Mouse (Mus musculus): ENCODE measurements around the gene Psat1. TPM values are rescaled to one million over a fixed set of nuclear protein-coding genes. Genes with fewer than 3 reads are reported as not detected.
A peak's percentile ranks its signal among the peaks of the same experiment; 100 is the strongest.

Psat1 gene
- polyA plus RNA-seq, 1 experiment: 364 TPM

DNA sequence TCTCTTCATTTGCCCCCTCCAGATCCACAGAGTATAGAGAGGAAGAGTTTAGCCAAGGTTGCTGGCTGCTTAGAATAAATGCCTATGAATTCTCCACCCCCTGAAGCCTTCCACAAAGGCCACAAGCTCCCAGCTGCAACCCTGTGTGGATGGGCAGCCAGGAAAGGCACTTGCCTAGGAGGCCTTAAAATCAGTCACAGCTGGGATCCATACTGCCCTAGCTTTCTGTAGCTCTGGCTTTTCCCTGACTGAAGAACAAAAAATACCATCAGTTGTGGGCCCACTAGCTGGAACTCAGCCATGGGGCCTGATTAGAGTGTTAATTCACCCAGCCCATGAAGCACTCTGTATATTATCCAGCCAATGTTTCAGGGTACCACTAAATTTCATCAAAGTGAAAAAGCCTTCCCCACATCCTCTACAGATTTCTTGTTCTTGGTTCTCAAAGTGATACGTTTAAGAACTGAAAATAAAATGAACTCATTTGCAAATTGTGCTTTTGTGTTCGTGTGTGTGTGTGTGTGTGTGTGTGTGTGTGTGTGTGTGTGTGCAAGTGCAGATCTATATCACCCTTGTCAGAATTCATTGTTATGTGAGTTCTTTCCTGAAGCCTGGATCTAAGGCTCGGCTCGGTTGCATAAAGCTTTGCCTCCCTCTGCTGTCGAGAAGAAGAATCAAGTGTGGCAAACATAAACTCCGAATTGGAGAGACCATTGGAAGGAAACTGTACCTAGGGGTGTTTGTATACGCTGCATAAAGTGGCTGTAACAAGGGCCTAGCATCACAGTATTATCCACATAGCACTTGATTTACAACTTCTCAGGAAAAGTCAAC, 78.1 kb downstream of the Psat1 start:
- no peak overlapping the region for H3K27ac ChIP-seq (ENCODE audit: insufficient read depth, low read length)

DNA sequence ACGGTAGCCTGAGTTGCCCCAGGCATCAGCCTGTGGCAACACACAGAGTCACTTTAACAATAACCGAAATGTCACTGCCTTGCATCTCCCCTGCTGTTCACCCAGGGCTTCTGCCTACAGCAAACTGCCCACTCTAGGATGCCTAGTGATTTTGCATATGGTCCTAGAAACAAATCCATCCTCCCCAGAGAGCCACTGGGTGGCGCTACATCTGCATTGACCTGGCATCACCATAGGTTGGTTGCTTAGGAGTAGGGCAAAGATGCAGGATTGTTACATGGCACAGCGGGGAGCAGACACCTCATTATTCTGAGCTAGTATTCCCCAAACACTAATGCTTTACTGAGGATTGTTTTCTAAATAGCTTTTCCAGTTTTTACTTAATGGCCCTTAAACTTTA, 80.3 kb downstream of the Psat1 start:
- TF ChIP-seq POLR2A (IDR thresholded peaks at IDR 0.05; ENCODE audit: low read depth, low read length): no peak
- TF ChIP-seq CTCF (IDR thresholded peaks at IDR 0.05; ENCODE audit: borderline replicate concordance, insufficient read depth, low read length): no peak
- H3K4me1 ChIP-seq (ENCODE audit: control insufficient read depth, insufficient read depth, low read length): no peaks in the 10 kb centered on the region
- H3K27ac ChIP-seq (ENCODE audit: insufficient read depth, low read length): no peak overlapping the region
- H3K4me3 ChIP-seq (ENCODE audit: insufficient read depth, low read length): no peak overlapping the region

More for the DNA sequence above, 78.1 kb downstream of the Psat1 start:
- Histone ChIP-seq H3K4me3 (ENCODE audit: insufficient read depth, low read length) (no peak overlapping the region), H3K4me1 (ENCODE audit: control insufficient read depth, insufficient read depth, low read length) (no peaks in the 10 kb centered on the region)
- no peak for TF ChIP-seq POLR2A (IDR thresholded peaks at IDR 0.05; ENCODE audit: low read depth, low read length)
- TF ChIP-seq CTCF (IDR thresholded peaks at IDR 0.05; ENCODE audit: borderline replicate concordance, insufficient read depth, low read length): 0 out of 2 replicates have a peak, but pooled peaks have one; percentile 7

DNA sequence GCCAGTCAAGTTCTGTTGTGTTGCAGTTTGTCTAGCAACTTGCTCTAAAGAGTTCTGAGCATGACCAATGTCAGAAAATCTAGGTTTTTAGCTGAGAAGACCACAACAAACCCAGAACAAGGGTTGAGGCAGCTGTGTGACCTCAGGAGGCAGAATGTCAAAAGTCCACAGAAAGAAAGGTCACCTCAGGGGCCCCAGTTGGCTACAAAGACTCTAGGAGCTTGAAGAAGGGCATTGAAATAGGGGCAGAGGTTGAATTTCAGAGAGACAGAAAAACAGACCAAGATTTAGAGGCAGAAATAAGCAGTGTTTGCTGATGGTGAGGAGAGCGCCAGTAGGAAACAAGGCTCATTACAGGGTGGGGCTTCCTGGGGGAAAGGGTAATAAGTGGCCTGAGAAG, 81.0 kb downstream of the Psat1 start:
- Histone ChIP-seq H3K4me1 (ENCODE audit: control insufficient read depth, insufficient read depth, low read length) (no peaks in the 10 kb centered on the region), H3K4me3 (ENCODE audit: insufficient read depth, low read length) (no peak overlapping the region), H3K27ac (ENCODE audit: insufficient read depth, low read length) (no peak overlapping the region)
- TF ChIP-seq CTCF (IDR thresholded peaks at IDR 0.05; ENCODE audit: borderline replicate concordance, insufficient read depth, low read length): no peak
- TF ChIP-seq POLR2A (IDR thresholded peaks at IDR 0.05; ENCODE audit: low read depth, low read length): no peak

DNA sequence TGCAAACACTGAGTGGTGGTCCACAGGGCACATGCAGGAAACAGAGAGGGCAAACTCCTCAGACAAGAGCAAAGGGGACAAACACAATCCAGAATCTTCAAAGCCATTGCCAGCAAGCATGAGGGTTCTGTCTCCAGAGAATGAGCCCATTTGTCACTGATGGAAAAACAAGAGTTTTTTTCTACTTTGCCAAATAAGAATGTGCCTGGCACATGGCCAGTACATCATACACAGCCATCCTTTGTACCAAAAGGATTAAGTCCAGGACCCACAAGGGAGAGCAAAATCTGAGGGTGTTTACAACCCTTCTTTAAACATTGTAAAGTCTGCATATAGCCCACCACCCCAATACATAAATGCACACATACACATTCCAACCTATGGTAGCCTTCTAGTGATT, 81.7 kb downstream of the Psat1 start:
- TF ChIP-seq CTCF (IDR thresholded peaks at IDR 0.05; ENCODE audit: borderline replicate concordance, insufficient read depth, low read length) (no peak), POLR2A (IDR thresholded peaks at IDR 0.05; ENCODE audit: low read depth, low read length) (no peak)
- Histone ChIP-seq H3K4me1 (ENCODE audit: control insufficient read depth, insufficient read depth, low read length) (no peaks in the 10 kb centered on the region), H3K27ac (ENCODE audit: insufficient read depth, low read length) (no peak overlapping the region), H3K4me3 (ENCODE audit: insufficient read depth, low read length) (no peak overlapping the region)

DNA sequence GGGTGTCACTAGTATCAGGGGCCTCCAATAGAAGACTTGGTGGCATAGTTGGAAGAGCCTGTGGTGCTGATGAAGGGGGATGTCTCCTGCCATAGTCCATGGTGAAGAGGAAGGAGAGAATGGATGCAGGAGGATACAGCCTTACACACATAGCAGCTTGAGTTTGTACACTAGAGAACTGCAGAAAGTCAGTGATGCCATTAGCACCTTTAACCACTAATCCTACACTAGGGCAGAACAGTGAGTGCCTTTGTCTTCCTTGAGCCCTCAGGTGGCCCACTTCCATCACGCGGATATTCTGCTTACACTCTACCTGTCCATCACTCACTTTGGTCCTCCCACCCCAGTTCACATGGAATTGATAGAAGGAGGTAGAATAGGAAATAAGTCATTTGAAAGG, 83.0 kb downstream of the Psat1 start:
- Histone ChIP-seq H3K27ac (ENCODE audit: insufficient read depth, low read length) (no peak overlapping the region), H3K4me3 (ENCODE audit: insufficient read depth, low read length) (no peak overlapping the region), H3K4me1 (ENCODE audit: control insufficient read depth, insufficient read depth, low read length) (no peaks in the 10 kb centered on the region)
- TF ChIP-seq CTCF (IDR thresholded peaks at IDR 0.05; ENCODE audit: borderline replicate concordance, insufficient read depth, low read length) (no peak), POLR2A (IDR thresholded peaks at IDR 0.05; ENCODE audit: low read depth, low read length) (no peak)

DNA sequence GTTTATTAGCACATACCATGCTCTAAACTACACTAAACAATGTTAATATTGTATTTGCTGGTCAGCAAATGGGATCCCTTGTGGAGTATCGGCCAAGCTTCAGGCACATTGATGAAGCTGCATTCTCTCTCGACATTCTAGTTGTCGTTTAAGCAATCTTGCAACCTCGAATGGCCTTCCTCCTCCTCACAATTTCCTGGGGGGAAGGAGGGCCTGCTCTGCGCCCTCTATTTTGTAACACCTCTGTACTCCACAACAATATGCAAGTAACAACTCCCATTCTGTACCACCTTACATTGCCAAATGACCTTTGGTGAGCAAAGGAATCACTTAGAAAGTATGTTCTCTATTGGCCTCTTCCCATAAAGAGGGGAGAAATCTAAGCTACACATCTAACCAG, 91.8 kb downstream of the Psat1 start:
- H3K4me3 ChIP-seq (ENCODE audit: insufficient read depth, low read length): no peak overlapping the region
- H3K27ac ChIP-seq (ENCODE audit: insufficient read depth, low read length): no peak overlapping the region
- H3K4me1 ChIP-seq (ENCODE audit: control insufficient read depth, insufficient read depth, low read length): no peaks in the 10 kb centered on the region
- TF ChIP-seq CTCF (IDR thresholded peaks at IDR 0.05; ENCODE audit: borderline replicate concordance, insufficient read depth, low read length) (no peak), POLR2A (IDR thresholded peaks at IDR 0.05; ENCODE audit: low read depth, low read length) (no peak)

Other genes with a start within 250 kb of the Psat1 start
- gene Cep78, start 37.7 kb upstream of the Psat1 start, polyA plus RNA-seq (2011; ENCODE audit: insufficient read length, low read depth, missing spikeins): 9.0 and 12.3 TPM in 2 replicates
- 50.5 and 54.4 TPM in 2 replicates for gene Gnaq, start 185.5 kb upstream of the Psat1 start, polyA plus RNA-seq (2011; ENCODE audit: insufficient read length, low read depth, missing spikeins)